Mouse (Mus musculus): ENCODE results near the gene Kdm2b. TPM values are rescaled to one million over a fixed set of nuclear protein-coding genes. Genes with fewer than 3 reads are reported as not detected.

Gene Kdm2b
- total RNA-seq, 4 experiments from 2014 or later = 29.1 to 40.3 (median 34.6) TPM

GRCm38 (mm10) chr5:122894821-122895220 lies 94.8 kb downstream of the Kdm2b start:
- DNase-seq (ENCODE audit: low spot score in 2 of 2) = no peak

GRCm38 (mm10) chr5:122894007-122894637 lies 95.5 kb downstream of the Kdm2b start:
- peak in 1 of 2 experiments; percentile 58 for DNase-seq (ENCODE audit: low spot score in 2 of 2)

- no peak for DNase-seq (ENCODE audit: low spot score in 2 of 2)
Measured at GRCm38 (mm10) chr5:122893270-122893669, 96.4 kb downstream of the Kdm2b start.

- no peak for DNase-seq (ENCODE audit: low spot score in 2 of 2)
Measured at GRCm38 (mm10) chr5:122890396-122890795, 99.2 kb downstream of the Kdm2b start.

GRCm38 (mm10) chr5:122888612-122889214 lies 100.9 kb downstream of the Kdm2b start:
- no peak for DNase-seq (ENCODE audit: low spot score in 2 of 2)

- DNase-seq (ENCODE audit: low spot score in 2 of 2) = no peak
Measured at GRCm38 (mm10) chr5:122887926-122888611, 101.6 kb downstream of the Kdm2b start.

- no peak for DNase-seq (ENCODE audit: low spot score in 2 of 2)
Measured at GRCm38 (mm10) chr5:122887033-122887432, 102.6 kb downstream of the Kdm2b start.

- no peak for DNase-seq (ENCODE audit: low spot score in 2 of 2)
Measured at GRCm38 (mm10) chr5:122884594-122885348, 104.9 kb downstream of the Kdm2b start.

GRCm38 (mm10) chr5:122883652-122884235 lies 105.9 kb downstream of the Kdm2b start:
- DNase-seq (ENCODE audit: low spot score in 2 of 2) = no peak

- no peak for DNase-seq (ENCODE audit: low spot score in 2 of 2)
Measured at GRCm38 (mm10) chr5:122883237-122883636, 106.4 kb downstream of the Kdm2b start.

GRCm38 (mm10) chr5:122882256-122883050 lies 107.2 kb downstream of the Kdm2b start:
- DNase-seq (ENCODE audit: low spot score in 2 of 2) = no peak

- peak in 1 of 2 experiments; percentile 67 for DNase-seq (ENCODE audit: low spot score in 2 of 2)
Measured at GRCm38 (mm10) chr5:122881313-122881712, 108.3 kb downstream of the Kdm2b start.

GRCm38 (mm10) chr5:122880241-122880980 lies 109.2 kb downstream of the Kdm2b start:
- no peak for DNase-seq (ENCODE audit: low spot score in 2 of 2)

GRCm38 (mm10) chr5:122876671-122877070 lies 113.0 kb downstream of the Kdm2b start:
- DNase-seq (ENCODE audit: low spot score in 2 of 2) = no peak

GRCm38 (mm10) chr5:122874359-122874758 lies 115.3 kb downstream of the Kdm2b start:
- DNase-seq (ENCODE audit: low spot score in 2 of 2) = no peak

GRCm38 (mm10) chr5:122873573-122873972 lies 116.0 kb downstream of the Kdm2b start:
- no peak for DNase-seq (ENCODE audit: low spot score in 2 of 2)

GRCm38 (mm10) chr5:122872626-122873025 lies 117.0 kb downstream of the Kdm2b start:
- DNase-seq (ENCODE audit: low spot score in 2 of 2) = no peak

GRCm38 (mm10) chr5:122863053-122863452 lies 126.6 kb downstream of the Kdm2b start:
- DNase-seq (ENCODE audit: low spot score in 2 of 2) = no peak

GRCm38 (mm10) chr5:122855858-122856257 lies 133.8 kb downstream of the Kdm2b start:
- no peak for DNase-seq (ENCODE audit: low spot score in 2 of 2)

GRCm38 (mm10) chr5:122852611-122853010 lies 137.0 kb downstream of the Kdm2b start:
- DNase-seq (ENCODE audit: low spot score in 2 of 2) = no peak

All from layer of hippocampus, adult 8-10 months (tissue).